Mouse (Mus musculus): ENCODE measurements around the gene Ankrd11.
A peak's percentile ranks its signal among the peaks of the same experiment; 100 is the strongest.

Gene Ankrd11

DNA sequence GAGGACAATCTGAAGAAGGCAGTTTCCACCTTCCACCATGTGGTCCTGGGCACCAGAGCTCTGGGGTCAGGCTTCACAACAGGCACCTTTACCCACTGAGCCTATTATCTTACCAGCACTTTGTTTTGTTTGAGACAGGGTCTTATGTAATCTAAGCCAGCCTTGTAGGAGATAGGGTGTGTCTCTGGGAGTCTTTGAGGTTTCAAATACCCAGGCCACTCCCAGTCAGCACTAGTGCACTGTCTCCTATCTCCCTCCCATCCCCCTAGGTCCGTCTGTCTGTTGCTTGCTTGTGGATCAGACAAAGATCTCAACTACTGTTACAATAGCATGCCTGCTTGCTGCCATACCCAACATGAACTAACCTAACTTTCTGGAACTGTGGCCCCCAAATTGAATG lies 81.1 kb downstream of the Ankrd11 start:
- peak in 1 of 2 experiments; percentile 53 for DNase-seq

DNA sequence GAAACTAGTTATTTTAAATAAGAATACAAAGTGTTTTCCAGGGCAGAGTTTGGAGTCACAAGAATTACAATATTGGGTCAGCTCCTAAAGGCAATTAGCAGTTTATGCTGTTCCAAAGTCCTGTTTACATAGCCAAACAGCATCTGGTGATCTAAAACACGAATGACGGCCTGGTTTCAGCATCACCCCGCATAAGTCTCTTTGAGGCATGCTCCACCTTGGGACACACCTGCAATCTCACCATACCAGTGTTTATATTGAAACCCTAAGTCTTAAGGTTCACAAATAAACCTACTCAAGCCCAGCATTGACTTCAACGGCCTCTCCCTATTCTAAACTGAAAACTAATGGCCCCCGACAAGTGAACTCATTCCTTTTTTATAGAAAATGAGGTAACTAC lies 81.8 kb downstream of the Ankrd11 start:
- DNase-seq: no peak

DNA sequence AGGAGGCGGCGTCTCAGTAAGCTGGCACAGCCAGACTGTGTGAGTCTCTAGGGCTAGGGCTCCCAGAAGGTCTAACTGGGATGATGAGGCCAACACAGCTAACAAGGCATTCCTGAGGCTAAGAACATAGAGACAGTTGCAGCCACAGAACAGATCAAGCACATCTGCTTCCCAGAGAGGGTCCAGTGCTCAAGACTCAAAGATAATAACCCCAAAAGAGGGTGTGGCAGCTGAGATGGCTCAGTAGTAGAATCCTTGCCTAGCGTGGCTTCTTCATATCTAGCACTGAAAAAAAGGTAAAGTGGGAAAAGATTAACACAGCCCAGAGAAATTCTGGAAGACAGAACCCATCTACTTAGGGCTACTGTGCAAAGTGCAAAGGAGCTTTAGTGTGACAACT lies 86.1 kb downstream of the Ankrd11 start:
- no peak for DNase-seq

GRCm38 (mm10) chr8:122955195-122955594 lies 86.9 kb downstream of the Ankrd11 start:
- DNase-seq: no peak

- no peak for DNase-seq
Observed at GRCm38 (mm10) chr8:122954090-122954799, 87.8 kb downstream of the Ankrd11 start.

GRCm38 (mm10) chr8:122953028-122953427 lies 89.0 kb downstream of the Ankrd11 start:
- no peak for DNase-seq

- no peak for DNase-seq
Observed at GRCm38 (mm10) chr8:122951456-122951855, 90.6 kb downstream of the Ankrd11 start.

GRCm38 (mm10) chr8:122949701-122950100 lies 92.4 kb downstream of the Ankrd11 start:
- no peak for DNase-seq

DNA sequence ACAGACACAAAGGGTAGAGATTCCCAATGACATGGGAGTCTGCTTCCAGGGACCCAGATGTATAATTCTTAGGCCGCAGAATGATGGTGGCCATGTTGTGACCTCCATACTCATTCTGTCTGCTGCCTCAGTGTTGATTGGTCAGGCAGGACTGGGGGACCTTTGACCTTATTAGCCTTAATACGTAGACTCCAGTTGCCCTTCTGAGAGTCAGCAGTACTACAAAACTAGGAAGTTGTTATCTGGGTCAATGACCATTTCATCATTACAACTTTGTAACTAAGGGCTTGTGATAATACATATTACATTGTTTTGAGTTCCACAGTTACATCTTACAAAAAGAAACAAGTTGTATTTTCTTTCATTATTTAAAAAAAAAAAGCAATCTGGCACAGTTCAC lies 96.3 kb downstream of the Ankrd11 start:
- no peak for DNase-seq

- DNase-seq: peak in 1 of 2 experiments; percentile 21
Observed at GRCm38 (mm10) chr8:122942803-122943713, 99.0 kb downstream of the Ankrd11 start.

DNA sequence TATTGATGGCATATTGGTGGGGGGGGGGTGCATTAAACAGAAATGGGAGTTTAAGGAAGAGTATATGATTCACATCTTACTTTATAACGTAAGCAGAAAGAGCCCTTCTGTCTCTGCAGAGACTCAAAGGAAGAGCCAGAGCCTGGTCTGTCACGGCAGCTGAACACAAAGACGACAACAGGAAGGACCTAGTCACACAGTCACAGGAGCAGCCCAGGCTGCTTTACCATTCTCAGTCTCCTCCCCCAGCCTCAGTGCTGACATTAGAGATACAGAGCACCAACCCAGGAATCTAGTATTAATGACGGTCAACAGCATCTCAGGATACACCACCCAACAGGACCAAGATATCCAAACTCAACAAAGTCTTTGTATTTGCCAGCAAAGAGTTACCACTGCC lies 103.5 kb downstream of the Ankrd11 start:
- peak; percentile 25 to 55 for DNase-seq

- DNase-seq: no peak
Observed at GRCm38 (mm10) chr8:122938170-122938569, 103.9 kb downstream of the Ankrd11 start.

DNA sequence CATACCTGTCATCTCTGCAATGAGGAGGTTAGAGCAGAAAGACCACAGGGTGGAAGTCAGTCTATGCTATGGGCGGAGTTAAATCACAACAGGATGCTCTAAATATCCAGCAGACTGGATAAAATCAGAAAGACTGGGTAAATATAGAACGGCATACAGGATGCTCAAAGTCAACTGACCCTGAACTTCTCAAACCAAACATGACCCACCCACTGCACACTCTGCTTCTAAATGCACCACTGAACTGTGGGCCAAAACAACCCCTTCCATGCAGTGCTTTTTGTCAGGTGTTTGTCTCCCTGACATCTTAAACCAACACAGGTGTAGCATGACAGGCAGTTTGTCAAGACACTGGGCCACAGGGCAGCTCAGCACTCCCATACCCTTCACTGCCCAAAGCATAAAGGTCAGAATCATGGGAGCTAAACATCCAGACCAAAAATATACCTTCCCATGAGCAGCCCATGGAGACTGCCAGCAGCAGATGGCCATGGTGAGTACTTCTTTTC lies 104.5 kb downstream of the Ankrd11 start:
- no peak for DNase-seq

GRCm38 (mm10) chr8:122935912-122936311 lies 106.2 kb downstream of the Ankrd11 start:
- DNase-seq: no peak

DNA sequence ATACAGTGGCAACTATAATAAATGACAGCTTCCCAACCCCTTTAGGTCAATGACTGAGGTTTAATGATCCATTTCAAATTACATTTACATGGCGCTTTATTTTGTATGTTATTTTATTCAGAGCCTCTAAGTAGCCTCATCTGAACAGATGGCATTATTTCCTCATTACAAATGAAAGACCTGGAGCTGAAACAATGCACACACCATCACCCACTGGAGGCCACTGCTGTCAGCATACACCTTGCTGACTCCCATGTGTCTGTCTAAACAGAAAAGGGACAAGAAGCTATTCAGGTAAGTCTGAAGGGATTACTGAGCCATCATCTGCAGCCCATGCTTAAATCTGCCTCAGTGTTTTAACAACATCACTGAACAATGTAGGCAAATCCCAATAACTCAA lies 107.0 kb downstream of the Ankrd11 start:
- no peak for DNase-seq

GRCm38 (mm10) chr8:122933973-122934372 lies 108.1 kb downstream of the Ankrd11 start:
- no peak for DNase-seq

DNA sequence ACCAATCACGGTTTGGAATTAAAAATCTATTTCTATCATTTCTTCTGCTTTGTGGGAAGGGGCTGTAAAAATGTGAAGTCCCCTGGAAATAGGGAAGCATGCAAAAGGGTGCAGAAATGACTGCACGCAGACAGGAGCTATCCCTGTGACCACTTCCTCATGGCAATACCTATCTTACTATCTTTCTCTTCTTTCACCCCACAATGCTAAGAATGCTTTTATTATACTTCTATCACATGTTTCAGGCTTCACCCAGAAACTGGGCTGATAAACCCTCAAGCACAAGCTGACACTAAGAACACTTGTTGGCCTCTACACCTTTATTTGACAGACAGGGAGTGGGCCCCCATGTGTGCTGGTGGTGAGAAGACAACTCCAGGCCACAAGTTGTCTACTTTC lies 109.5 kb downstream of the Ankrd11 start:
- no peak for DNase-seq

DNA sequence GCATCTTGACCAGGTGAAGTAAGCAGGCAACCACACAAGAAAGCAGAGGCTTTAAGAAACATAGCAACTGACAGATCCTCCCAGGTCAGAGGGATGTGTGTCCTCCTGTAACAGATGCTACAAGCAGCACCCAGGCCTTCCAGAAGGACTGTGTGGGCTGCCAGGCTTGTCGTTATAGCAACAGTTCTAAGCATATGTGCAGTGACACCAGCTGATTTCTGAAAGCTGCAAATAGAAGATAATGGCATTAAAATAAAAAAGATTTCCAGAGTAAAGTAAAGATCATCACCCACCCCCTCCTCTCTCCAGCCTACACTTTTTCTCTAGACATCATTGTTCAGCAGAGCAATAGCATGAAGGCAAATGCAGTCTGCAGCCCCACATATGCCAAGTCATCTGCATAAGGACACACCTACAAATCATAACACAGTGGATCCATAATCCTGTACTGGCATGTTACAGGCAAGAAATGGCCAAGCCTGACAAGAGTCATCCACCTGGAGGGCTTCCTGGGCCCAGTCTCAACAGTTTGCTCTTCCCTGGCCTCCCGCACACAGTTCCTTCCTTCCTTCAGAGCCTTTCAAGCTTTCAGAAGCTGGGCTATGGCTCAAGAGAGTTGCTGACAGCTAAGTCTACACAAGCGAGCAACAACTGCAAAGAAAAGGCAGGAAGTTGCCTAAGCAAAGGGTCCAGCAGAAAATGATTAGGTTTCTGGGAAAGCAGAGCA lies 110.1 kb downstream of the Ankrd11 start:
- DNase-seq: no peak

- no peak for DNase-seq
Observed at GRCm38 (mm10) chr8:122928631-122929224, 113.3 kb downstream of the Ankrd11 start.

- no peak for DNase-seq
Observed at GRCm38 (mm10) chr8:122927841-122928240, 114.2 kb downstream of the Ankrd11 start.

- DNase-seq: no peak
Observed at GRCm38 (mm10) chr8:122926782-122927181, 115.3 kb downstream of the Ankrd11 start.

GRCm38 (mm10) chr8:122925939-122926722 lies 115.9 kb downstream of the Ankrd11 start:
- DNase-seq: no peak

All from lung, postnatal 4 days (tissue).